Mouse (Mus musculus): ENCODE measurements around the gene Pcyt2. TPM values are rescaled to one million over a fixed set of nuclear protein-coding genes. Genes with fewer than 3 reads are reported as not detected.

Pcyt2 gene
- polyA plus RNA-seq, 1 experiment from 2014 or later, result 143 TPM

DNA sequence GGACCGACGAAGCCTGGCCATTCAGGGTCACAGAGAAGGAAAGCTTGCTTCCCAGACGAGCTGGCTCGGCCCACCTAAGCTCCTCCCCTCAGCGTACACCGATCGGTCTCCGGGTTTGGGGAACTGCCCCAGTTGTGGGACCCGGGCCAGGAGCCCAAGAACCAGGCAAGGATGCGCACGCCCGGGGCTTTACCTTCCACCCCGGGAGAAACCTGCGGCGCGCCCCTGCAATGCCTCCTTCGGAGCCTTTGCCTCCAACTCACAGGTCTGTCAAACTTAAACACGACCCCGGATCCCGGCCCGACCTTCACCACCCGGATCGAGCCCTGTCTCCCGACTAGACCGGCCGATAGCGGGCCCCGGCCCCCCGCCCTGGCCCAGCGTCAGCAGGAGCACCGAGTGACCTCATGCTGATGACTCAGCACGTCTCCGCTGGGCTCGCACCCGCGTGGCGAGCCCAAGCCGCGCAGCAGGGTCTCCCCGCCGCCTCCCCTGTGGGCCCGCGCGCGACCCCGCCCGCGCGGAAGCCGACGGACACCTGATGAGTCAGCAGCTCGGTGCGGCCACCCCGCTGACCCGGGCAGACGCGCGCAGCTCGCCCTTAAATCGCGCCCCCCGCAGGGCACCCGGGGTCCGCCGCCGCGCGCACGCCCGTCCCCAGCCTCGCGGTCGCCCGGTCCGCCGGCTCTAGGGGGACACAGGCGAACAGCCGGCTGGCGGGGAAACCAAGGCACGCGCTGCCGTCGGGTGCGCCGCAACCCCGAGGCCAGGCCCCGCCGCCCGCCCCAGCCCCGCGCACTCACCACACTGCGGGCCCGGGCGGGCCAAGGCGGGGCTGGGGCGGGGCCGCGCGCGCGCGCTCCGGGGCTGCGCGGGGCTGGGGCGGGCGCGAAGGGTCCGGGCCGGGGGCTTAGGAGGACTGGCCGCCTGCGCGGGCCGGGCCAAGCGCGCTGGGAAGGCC lies 15.1 kb upstream of the Pcyt2 start:
- no peaks in the 10 kb centered on the region for H3K27me3 ChIP-seq
- H3K9me3 ChIP-seq, result no peaks in the 10 kb centered on the region
- peak overlapping the region; percentile 88 for H3K9ac ChIP-seq (replicated peaks)
- peak; percentile 78 for ATAC-seq (ENCODE audit: insufficient number of reproducible peaks, insufficient read depth, low FRiP score, low TSS enrichment, low read depth)
- peaks cover 16% of the 10 kb centered on the region for H3K36me3 ChIP-seq
- peak overlapping the region; percentile 87 for H3K27ac ChIP-seq
- H3K4me1 ChIP-seq (replicated peaks), result peaks cover 28% of the 10 kb centered on the region
- 1% methylated on average over 114 of the region's 116 CpGs for WGBS
- peak overlapping the region; percentile 97 for H3K4me3 ChIP-seq (replicated peaks)
- peak overlapping the region; percentile 92 for H3K4me2 ChIP-seq

DNA sequence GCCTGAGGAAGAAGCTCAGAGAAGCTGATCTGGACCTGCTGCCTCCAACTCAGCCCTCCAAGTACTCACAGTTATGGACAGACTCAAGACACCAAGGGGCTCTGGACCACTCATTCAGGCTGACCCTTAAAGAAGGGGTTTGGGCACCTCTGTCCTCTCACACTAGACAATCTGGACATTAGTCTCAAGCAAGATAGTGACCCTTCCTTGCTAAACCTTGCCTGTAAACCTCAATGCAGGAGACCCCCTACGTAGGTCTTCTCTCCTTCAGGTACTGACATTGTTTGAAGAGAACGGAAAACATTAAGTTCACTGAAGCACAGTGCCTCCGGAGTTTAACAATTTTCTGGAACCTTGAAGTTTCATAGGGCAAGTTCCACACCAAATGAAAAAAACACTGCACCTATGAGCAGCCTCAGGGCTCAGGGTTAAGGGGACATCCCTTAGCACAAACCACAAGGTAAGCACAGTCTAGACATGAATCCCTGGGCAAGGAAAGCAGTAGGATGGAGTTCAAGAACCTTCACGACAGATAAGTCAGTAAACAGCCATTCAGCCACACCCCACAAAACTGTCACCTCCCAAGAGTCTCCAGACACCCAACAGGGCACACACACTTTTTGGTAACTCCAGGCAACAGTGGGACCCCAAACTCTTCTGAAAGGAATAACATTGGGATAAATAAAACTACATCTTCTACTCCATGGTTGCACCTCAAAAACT lies 14.2 kb upstream of the Pcyt2 start:
- Histone ChIP-seq H3K4me2 (peak overlapping the region; percentile 92), H3K4me3 (replicated peaks) (peak overlapping the region; percentile 97), H3K27ac (peak overlapping the region; percentile 87), H3K27me3 (no peaks in the 10 kb centered on the region), H3K4me1 (replicated peaks) (peaks cover 28% of the 10 kb centered on the region), H3K9ac (replicated peaks) (peak overlapping the region; percentile 88), H3K36me3 (peaks cover 25% of the 10 kb centered on the region), H3K9me3 (no peaks in the 10 kb centered on the region)
- 56% methylated on average over 4 of the region's 4 CpGs for WGBS
- ATAC-seq (ENCODE audit: insufficient number of reproducible peaks, insufficient read depth, low FRiP score, low TSS enrichment, low read depth), result no peak

DNA sequence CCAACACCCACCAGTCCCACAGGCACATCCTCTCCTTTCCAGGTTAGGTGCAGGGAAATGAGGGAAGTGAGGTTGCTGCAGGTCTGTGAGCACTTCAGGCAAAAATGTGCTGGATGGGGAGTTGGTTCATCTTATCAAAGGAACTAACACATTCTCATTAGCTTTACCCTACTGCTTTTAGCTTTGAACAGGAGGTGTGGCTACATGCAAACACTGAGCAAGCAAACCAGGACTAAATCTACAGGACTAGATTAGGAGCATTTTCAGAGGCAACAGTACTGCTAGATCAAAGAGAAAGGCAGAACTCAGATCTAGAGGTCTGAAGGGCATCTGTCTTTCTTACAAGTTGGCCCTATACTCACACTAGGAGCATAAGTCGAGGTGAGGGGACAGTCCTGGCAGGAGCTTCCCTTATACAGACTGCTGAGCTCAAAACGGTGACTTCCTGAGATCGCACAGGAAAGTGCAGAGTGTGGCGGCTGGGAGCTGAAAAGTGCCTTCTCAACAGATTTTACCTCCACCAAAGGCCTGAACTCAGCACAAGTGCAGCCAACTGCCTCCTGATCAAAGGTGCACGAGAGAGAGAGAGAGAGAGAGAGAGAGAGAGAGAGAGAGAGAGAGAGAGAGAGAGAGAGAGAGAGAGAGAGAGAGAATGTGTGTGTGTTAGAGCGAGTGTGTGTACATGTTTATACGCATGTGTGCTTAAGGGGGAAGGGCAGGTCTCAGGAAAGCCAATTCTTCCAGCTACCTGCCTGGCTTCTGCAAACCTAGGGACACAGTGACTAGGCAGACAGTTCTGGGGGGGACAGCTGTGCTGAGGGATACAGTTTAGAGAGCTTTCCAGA lies 13.4 kb upstream of the Pcyt2 start:
- Histone ChIP-seq H3K4me3 (replicated peaks) (peak overlapping the region; percentile 97; the same call in 1 of the 2 replicates), H3K4me1 (replicated peaks) (peaks cover 28% of the 10 kb centered on the region), H3K36me3 (peaks cover 31% of the 10 kb centered on the region), H3K27me3 (no peaks in the 10 kb centered on the region), H3K9me3 (no peaks in the 10 kb centered on the region), H3K9ac (replicated peaks) (peak overlapping the region; percentile 48; the same call in 1 of the 2 replicates), H3K4me2 (peak overlapping the region; percentile 92), H3K27ac (0 out of 2 replicates have a peak overlapping the region, but pooled peaks have one; percentile 87)
- ATAC-seq (ENCODE audit: insufficient number of reproducible peaks, insufficient read depth, low FRiP score, low TSS enrichment, low read depth), result no peak
- WGBS, result 48% methylated on average over 7 of the region's 7 CpGs

DNA sequence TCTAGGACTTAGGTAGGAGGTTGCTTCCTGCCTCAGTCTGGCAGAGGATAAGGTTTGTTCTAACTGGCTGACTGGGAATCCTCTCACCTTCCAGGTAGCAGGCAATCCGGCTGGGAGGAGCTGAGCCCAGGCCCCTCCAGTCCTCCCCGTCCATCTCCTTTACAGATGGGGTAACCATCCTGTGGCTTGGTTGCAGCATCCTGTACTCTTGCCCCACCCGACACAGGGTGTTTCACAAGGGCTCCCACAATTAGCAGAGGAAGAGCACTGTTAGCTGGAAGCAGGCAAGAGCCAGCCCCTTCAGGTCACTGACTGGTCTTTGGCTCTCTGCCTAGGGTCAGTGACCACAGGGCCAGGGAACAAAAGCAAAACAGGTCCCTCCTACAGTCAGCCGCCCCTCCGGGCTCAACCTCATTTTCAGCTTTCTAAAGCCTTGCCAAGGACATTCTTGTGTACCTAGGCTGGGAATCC lies 12.7 kb upstream of the Pcyt2 start:
- peak overlapping the region; percentile 6; the same call in 1 of the 2 replicates for H3K4me2 ChIP-seq
- peak overlapping the region; percentile 48; the same call in 1 of the 2 replicates for H3K9ac ChIP-seq (replicated peaks)
- WGBS, result 66% methylated on average over 5 of the region's 5 CpGs
- no peaks in the 10 kb centered on the region for H3K9me3 ChIP-seq
- no peaks in the 10 kb centered on the region for H3K27me3 ChIP-seq
- H3K4me3 ChIP-seq (replicated peaks), result no peak overlapping the region
- ATAC-seq (ENCODE audit: insufficient number of reproducible peaks, insufficient read depth, low FRiP score, low TSS enrichment, low read depth), result no peak
- no peak overlapping the region; the same call in 1 of the 2 replicates for H3K27ac ChIP-seq
- H3K4me1 ChIP-seq (replicated peaks), result peaks cover 30% of the 10 kb centered on the region
- H3K36me3 ChIP-seq, result peaks cover 34% of the 10 kb centered on the region

DNA sequence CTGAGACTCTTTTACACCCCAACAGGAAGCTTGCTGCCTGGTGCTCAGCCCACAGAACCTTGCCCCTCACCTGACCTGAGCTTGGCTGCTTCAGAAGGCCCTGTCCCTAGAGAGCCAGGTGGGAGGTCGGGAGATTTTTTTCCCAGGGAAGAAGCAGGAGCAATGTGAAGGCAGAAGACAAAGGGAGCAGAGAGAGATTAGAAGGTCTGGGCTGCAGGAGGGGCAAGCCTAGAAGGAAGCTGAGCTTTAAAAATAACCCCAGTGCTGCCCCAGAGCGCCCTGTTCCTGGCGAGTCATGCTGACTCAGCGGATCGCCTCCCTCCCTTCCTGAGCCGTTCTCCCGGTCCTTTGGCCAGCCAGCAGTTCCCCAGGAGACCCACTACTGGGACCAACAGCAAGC lies 12.2 kb upstream of the Pcyt2 start:
- Histone ChIP-seq H3K27ac (peak overlapping the region; percentile 23; the same call in 1 of the 2 replicates), H3K9ac (replicated peaks) (peak overlapping the region; percentile 48; the same call in 1 of the 2 replicates), H3K27me3 (no peaks in the 10 kb centered on the region), H3K4me2 (peak overlapping the region; percentile 6; the same call in 1 of the 2 replicates), H3K4me1 (replicated peaks) (peaks cover 34% of the 10 kb centered on the region), H3K36me3 (peaks cover 34% of the 10 kb centered on the region), H3K9me3 (no peaks in the 10 kb centered on the region), H3K4me3 (replicated peaks) (no peak overlapping the region)
- ATAC-seq (ENCODE audit: insufficient number of reproducible peaks, insufficient read depth, low FRiP score, low TSS enrichment, low read depth), result no peak
- WGBS, result 54% methylated on average over 7 of the region's 7 CpGs

DNA sequence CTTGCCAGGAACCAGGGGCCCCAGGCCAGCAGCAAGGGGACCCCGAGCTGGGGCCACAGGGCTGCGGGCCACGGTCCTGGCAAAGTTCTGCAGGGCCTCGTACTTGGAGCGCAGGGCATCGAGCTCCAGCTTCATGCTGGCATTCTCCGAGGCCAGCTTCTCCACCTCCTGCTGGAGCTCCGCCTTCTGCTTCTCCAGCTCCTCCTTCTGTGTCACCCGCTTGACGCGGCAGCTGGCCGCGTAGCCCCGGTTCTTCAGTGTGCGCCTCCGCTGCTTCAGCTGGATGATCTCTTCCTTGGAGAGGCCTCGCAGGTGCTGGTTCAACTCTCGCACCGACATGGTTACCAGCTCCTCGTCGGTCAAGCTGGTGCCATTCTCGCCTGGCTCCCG lies 11.6 kb upstream of the Pcyt2 start:
- H3K4me3 ChIP-seq (replicated peaks), result no peak overlapping the region
- no peak for ATAC-seq (ENCODE audit: insufficient number of reproducible peaks, insufficient read depth, low FRiP score, low TSS enrichment, low read depth)
- H3K4me2 ChIP-seq, result peak overlapping the region; percentile 21; the same call in 1 of the 2 replicates
- no peaks in the 10 kb centered on the region for H3K9me3 ChIP-seq
- 0 out of 2 replicates have a peak overlapping the region, but pooled peaks have one; percentile 48 for H3K9ac ChIP-seq (replicated peaks)
- H3K4me1 ChIP-seq (replicated peaks), result peaks cover 34% of the 10 kb centered on the region
- WGBS, result 82% methylated on average over 23 of the region's 23 CpGs
- H3K36me3 ChIP-seq, result peaks cover 34% of the 10 kb centered on the region
- no peaks in the 10 kb centered on the region for H3K27me3 ChIP-seq
- H3K27ac ChIP-seq, result 0 out of 2 replicates have a peak overlapping the region, but pooled peaks have one; percentile 23

DNA sequence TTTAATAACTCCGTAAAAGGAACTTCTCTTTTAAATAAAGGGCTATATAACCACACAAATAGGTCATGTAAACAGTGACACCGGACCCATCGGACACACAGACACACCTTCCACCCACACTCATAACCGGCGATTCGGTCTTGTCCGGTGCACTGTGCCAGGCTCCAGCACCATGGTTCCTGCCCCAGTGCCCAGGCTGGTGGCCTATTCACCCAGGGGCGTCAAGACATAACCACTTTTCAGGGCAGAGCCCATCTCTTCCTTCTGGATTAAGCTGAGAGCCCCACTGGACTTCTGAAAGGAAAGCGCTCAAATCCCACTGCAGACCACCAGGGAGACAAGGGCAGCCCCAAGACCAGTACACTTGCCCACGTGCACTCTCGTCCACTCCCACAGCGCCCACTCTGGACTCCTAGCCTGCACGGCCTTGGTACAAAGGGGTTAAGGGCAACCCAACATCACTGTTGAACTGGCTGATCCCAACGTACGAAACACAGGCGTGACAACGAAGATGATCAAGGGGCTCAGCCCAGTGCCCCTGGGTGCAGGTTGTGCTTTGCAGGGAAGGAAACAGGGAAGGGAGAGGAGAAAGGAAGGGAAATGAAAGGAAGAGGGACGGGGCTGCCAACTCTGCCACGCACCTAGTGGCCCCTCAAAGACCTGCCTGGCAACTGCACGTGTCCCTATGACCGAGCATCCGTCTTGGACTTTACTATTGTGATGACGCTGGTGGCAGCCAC lies 11.0 kb upstream of the Pcyt2 start:
- Histone ChIP-seq H3K4me1 (replicated peaks) (peaks cover 39% of the 10 kb centered on the region), H3K9me3 (no peaks in the 10 kb centered on the region), H3K27me3 (no peaks in the 10 kb centered on the region), H3K9ac (replicated peaks) (no peak overlapping the region), H3K4me2 (0 out of 2 replicates have a peak overlapping the region, but pooled peaks have one; percentile 21), H3K27ac (no peak overlapping the region), H3K4me3 (replicated peaks) (no peak overlapping the region), H3K36me3 (peaks cover 34% of the 10 kb centered on the region)
- no peak for ATAC-seq (ENCODE audit: insufficient number of reproducible peaks, insufficient read depth, low FRiP score, low TSS enrichment, low read depth)
- WGBS, result 94% methylated on average over 23 of the region's 23 CpGs

DNA sequence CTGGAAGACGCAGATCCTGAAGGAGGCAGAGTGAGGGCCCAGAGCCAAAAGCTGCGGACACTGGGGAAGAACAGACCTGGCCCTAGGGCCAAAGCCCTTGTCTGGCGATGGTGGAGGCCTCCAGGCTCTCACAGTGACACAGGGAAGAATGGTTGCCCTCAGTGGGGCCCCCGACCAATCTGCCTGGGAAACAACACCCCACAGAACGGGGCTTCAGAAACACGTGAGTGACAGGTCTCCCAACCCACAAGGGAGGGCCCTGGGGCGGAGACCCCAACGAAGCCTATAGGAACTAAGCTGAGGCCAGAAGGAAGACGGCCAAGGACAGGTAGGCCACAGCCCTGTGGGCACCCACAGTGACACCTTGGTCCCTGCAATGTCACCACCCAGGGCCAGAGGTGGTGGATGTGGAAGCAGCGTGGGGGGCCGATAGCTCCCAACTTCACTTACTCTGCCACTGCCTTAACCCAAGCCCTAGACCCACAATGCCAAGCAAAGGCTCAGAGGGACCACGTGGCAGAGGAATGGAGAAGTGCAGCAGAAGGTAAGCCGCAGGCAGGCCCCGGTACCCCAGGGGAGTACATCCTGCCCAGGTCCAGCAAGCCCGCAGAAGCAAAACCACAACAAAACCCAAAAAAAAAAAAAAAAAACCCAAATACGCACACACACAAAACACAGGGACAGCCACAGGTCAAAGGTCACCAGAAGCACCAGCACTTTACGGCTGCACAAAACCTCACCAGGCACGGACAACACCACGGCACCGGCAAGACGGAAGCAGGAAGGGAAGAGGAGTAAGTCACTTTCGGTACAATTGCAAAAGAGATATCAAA lies 9.9 kb upstream of the Pcyt2 start:
- no peak overlapping the region for H3K4me3 ChIP-seq (replicated peaks)
- H3K4me2 ChIP-seq, result no peak overlapping the region
- no peak overlapping the region for H3K9ac ChIP-seq (replicated peaks)
- H3K9me3 ChIP-seq, result no peaks in the 10 kb centered on the region
- peaks cover 39% of the 10 kb centered on the region for H3K4me1 ChIP-seq (replicated peaks)
- no peaks in the 10 kb centered on the region for H3K27me3 ChIP-seq
- peaks cover 38% of the 10 kb centered on the region for H3K36me3 ChIP-seq
- 81% methylated on average over 22 of the region's 22 CpGs for WGBS
- no peak for ATAC-seq (ENCODE audit: insufficient number of reproducible peaks, insufficient read depth, low FRiP score, low TSS enrichment, low read depth)
- H3K27ac ChIP-seq, result no peak overlapping the region

DNA sequence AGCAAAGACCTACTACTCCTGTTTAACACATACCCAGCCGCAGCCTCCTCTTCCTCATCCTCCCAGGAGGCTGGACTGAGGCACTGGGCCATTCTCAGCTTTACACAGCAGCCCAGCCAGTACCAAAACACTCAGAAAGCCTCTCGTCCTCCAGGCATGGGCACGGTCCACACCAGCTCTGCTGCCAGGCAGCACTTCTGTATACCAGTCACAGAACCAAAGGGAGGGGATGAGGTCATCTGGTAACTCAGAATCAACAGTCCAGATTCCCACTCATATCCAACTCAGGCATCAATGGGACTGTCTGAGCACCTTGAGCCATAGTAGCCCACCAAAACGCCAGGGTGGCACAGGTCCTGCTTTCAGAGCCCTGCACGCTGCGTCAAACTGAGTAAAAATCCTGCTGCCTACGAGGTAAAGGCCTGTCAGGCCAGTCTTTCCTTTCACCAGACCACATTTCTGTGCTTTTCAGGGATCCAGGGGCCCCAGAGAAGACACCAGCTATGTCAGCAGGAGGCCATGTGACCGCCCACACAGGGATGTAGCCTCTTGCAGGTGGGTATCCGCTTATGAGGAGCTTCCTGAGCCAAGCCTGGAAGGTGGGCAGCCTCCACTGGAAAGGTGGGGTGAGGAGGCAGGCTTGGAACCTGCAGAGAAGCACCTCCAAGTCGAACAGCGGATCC lies 9.2 kb upstream of the Pcyt2 start:
- Histone ChIP-seq H3K4me1 (replicated peaks) (peaks cover 33% of the 10 kb centered on the region), H3K36me3 (peaks cover 46% of the 10 kb centered on the region), H3K9ac (replicated peaks) (no peak overlapping the region), H3K4me3 (replicated peaks) (no peak overlapping the region), H3K4me2 (no peak overlapping the region), H3K27ac (no peak overlapping the region), H3K27me3 (no peaks in the 10 kb centered on the region), H3K9me3 (no peaks in the 10 kb centered on the region)
- 91% methylated on average over 11 of the region's 11 CpGs for WGBS
- ATAC-seq (ENCODE audit: insufficient number of reproducible peaks, insufficient read depth, low FRiP score, low TSS enrichment, low read depth), result no peak
